In genomic region chr13:93897943-93898826, GRCm38 (mm10) we compare ENCODE assay signal across 11 mouse cellular contexts.
DNase-seq lines count a peak whose midpoint lies in the region; ATAC-seq and TF ChIP-seq lines count a peak whose summit lies in the region.
"Had no signal": no experiment of that assay in that cellular context is flagged by ENCODE, and none has a peak within 500 bp of the region (broad histone marks: within the 10 kb centered on the region; RNA-seq: fewer than 3 reads in every experiment).

No protein-coding gene starts in this region.

- ATAC-seq in heart, embryonic 11.5 days (replicated peaks; ENCODE audit: insufficient number of reproducible peaks, low FRiP score, low TSS enrichment) = no peak
- no peak for ATAC-seq in erythroblast, adult 5-6 weeks (replicated peaks; ENCODE audit: low FRiP score, poor library complexity, severe bottlenecking)

- no peaks in the 10 kb centered on the region for H3K27me3 ChIP-seq in heart, embryonic 11.5 days (ENCODE audit: control insufficient read depth, insufficient read depth, low read length)
- H3K27me3 ChIP-seq in heart, adult 2 months (ENCODE audit: control insufficient read depth, insufficient read depth, low read length) = no peaks in the 10 kb centered on the region
- H3K27me3 ChIP-seq in limb, embryonic 10.5 days (ENCODE audit: low read depth, poor library complexity, severe bottlenecking) = no peaks in the 10 kb centered on the region

- no peak overlapping the region for H3K27ac ChIP-seq in heart, embryonic 11.5 days (ENCODE audit: low read depth, low read length)
- H3K27ac ChIP-seq in heart, adult 2 months = no peak overlapping the region
- H3K27ac ChIP-seq in limb, embryonic 10.5 days = peak overlapping the region; percentile 84

- no peak overlapping the region for H3K4me3 ChIP-seq in heart, embryonic 11.5 days (ENCODE audit: low read depth, low read length)
- H3K4me3 ChIP-seq in heart, adult 2 months = no peak overlapping the region
- H3K4me3 ChIP-seq in limb, embryonic 10.5 days = 0 out of 2 replicates have a peak overlapping the region, but pooled peaks have one; percentile 19

- TF ChIP-seq POLR2A in heart, adult 2 months (IDR thresholded peaks at IDR 0.05; ENCODE audit: insufficient read depth, low read depth, low read length) = no peak

- no peak for TF ChIP-seq EP300 in heart, adult 2 months (IDR thresholded peaks at IDR 0.05; ENCODE audit: insufficient read depth, low read depth, low read length)

- H3K36me3 ChIP-seq in heart, embryonic 11.5 days (ENCODE audit: control insufficient read depth, insufficient read depth, low read length) = no peaks in the 10 kb centered on the region
- H3K36me3 ChIP-seq in heart, adult 2 months (ENCODE audit: control insufficient read depth, insufficient read depth, low read length) = no peaks in the 10 kb centered on the region
- no peaks in the 10 kb centered on the region for H3K36me3 ChIP-seq in limb, embryonic 10.5 days
- H3K36me3 ChIP-seq: G1E had no signal

- H3K9ac ChIP-seq in heart, embryonic 11.5 days (ENCODE audit: low read depth, low read length) = no peak overlapping the region; the same call in 1 of the 2 replicates
- H3K9ac ChIP-seq in heart, adult 2 months (ENCODE audit: low read depth, low read length) = no peak overlapping the region

- no peak for TF ChIP-seq CTCF in heart, adult 2 months (IDR thresholded peaks at IDR 0.05)

- DNase-seq in heart, adult 2 months = no peak
- DNase-seq in CD4-positive, CD25-positive, alpha-beta regulatory T cell, adult 2 months (ENCODE audit: low read depth, low spot score) = peak; percentile 58
- peak; percentile 63 for DNase-seq in embryo, embryonic 11 days
- DNase-seq in limb, embryonic 10.5 days (ENCODE audit: low spot score) = peak; percentile 66
- DNase-seq in frontal cortex, adult 2 months (ENCODE audit: extremely low spot score in 1 of 2, low spot score in 1 of 2) = no peak
- DNase-seq in B cell, adult 2 months = no peak
- DNase-seq: cerebellum, postnatal 25 days; kidney, postnatal 14 days had no signal

- H3K4me2 ChIP-seq in heart, embryonic 11.5 days = peak overlapping the region; percentile 21; the same call in 1 of the 2 replicates

- H3K79me2 ChIP-seq in heart, adult 2 months (replicated peaks; ENCODE audit: control insufficient read depth, insufficient read depth, low read length) = no peaks in the 10 kb centered on the region

- 52% methylated on average over 13 of the region's 13 CpGs for WGBS in heart, embryonic 11.5 days (ENCODE audit: insufficient replicate concordance)
- 75% methylated on average over 13 of the region's 13 CpGs for WGBS in heart, adult 2 months
- WGBS in limb, embryonic 10.5 days = 23% methylated on average over 13 of the region's 13 CpGs

- intact Hi-C loops in heart, adult 2 months (cut with DNase I) = no loop called here

- H3K9me3 ChIP-seq in heart, embryonic 11.5 days (replicated peaks; ENCODE audit: control insufficient read depth, low read length) = no peaks in the 10 kb centered on the region
- H3K9me3 ChIP-seq in limb, embryonic 10.5 days (replicated peaks) = no peaks in the 10 kb centered on the region
- H3K9me3 ChIP-seq: G1E had no signal

- H3K4me1 ChIP-seq in heart, embryonic 11.5 days (ENCODE audit: control insufficient read depth, insufficient read depth, low read length) = peaks cover 9% of the 10 kb centered on the region; the same call in 1 of the 2 replicates
- H3K4me1 ChIP-seq in heart, adult 2 months (ENCODE audit: control insufficient read depth, insufficient read depth, low read length) = no peaks in the 10 kb centered on the region
- H3K4me1 ChIP-seq in limb, embryonic 10.5 days = peaks cover 48% of the 10 kb centered on the region

Comparison
In these comparisons a context has a peak if more than half of its experiments do, and no peak if none do; other contexts are left out.
1. DNase-seq: peak in CD4-positive, CD25-positive, alpha-beta regulatory T cell, adult 2 months (single experiment), embryo, embryonic 11 days (single experiment) and limb, embryonic 10.5 days (single experiment); none in heart, adult 2 months (0 of 2), frontal cortex, adult 2 months (0 of 2) and B cell, adult 2 months (0 of 2).